Mouse (Mus musculus) T-helper 2 cell (primary cell): ENCODE results near the gene Cnot11.

ENCODE experiments used
- in situ Hi-C: fragments of 300-600 bp; cut with MboI, MseI; formaldehyde crosslinking; loops from one replicate; pipeline ENCODE4 v1.15.1; 2025; ENCODE audit warnings: high pct_unique_total_duplicates

Cnot11 gene

DNA sequence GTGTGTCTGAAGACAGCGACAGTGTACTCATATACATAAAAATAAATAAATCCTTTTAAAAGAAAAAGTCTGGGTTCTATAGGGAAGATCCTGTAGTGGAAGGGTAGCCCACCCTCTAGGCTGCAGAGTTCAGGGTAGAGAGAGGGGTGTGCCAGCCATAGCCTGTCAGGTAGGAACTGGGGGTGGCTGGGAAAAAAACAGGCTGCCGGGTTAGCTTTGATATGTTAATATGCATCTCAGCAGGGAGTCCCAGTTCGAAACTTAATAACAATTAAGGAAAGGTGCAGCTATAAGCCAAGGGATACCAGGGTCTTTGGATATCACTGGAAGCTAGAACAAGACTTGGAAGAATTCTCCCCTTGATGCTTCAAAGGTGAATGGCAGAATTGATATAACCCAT, 875 bp upstream of the Cnot11 start:
- in situ Hi-C loops, result no loop called here

DNA sequence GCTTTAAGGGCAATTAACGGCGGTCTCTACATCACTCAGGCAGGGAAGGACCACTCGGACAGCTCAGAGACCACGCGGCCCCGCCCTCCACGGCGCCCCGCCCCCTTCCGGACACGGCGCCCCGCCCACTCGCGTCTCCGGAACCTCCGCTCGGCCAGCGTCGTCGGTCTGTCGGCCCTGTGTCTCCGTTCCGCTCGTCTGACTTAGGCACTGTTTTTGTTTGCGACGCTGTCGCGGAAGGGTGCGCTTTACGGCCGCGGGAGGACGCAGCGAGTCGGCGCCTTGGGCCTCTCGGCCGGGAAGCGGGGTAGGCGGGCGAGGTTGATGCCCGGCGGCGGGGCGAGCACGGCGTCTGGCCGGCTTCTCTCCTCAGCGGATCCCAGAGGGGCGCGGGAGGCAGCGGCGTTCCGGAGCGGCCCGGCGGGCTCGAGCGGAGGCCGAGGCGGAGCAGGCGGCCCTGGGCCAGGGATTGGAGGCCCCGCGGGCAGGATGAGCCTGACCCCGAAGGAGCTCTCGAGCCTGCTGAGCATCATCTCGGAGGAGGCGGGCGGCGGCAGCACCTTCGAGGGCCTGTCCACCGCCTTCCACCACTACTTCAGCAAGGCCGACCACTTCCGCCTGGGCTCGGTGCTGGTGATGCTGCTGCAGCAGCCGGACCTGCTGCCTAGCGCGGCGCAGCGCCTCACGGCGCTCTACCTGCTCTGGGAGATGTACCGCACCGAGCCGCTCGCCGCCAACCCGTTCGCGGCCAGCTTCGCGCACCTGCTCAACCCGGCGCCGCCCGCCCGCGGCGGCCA, 921 bp downstream of the Cnot11 start:
- in situ Hi-C loops, result loop anchor here (5.0 kb wide), 1 partner anchor 37 kb away; no protein-coding TSS in a partner anchor

DNA sequence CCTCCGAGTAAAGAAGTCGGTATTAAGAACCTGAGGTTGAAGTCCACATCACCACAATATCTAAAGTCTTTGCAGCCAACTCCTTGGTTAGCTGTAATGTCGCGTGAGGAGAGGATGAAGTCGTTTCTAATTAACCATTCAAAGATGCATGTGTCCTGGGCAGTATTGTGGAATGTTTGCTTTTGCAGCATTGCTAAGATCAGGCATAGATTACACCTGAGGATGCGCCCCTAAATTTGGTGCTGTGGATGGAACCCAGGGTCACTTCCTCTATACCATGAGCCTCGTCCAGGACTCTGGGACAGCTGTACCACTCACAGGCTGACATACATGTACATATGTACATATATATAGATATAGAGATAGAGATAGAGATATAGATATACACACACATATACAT, 1.9 kb downstream of the Cnot11 start:
- in situ Hi-C loops, result loop anchor here (5.0 kb wide), 1 partner anchor 36 kb away; no protein-coding TSS in a partner anchor

DNA sequence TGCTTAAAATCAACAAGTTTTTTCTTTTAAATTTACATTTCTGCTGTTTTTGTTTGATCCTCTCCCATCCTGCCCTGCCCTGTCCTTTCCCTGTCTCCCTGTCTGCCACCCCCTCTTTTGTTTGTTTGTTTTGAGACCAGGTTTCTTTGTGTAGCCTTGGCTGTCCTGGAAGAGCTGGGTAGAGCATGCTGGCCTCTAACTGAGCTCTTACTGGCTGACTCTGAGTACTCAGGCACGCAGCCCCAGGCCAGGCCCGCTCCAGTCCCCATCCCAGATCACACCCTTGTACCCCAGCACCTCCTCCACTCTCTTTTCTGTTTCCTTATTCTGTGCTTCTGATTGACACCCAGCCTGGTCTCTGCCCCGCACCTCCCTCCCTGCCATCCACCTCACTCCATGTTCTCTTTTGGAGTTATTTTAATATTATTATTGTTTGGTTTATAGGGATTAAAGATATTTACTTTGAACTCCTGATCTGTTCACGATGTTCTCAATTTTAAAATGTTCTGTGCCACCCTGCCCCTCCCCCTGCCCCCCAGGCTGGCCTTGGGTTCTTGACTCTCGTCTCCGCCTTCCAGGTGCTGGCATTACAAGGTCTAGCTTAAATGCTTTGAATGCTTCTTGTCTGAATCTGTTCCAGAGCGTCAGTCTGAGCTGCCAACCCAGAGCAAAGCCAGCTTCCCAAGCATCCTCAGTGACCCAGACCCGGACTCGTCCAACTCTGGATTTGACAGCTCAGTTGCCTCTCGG, 3.0 kb downstream of the Cnot11 start:
- in situ Hi-C loops, result loop anchor here (5.0 kb wide), 1 partner anchor 34 kb away; no protein-coding TSS in a partner anchor

DNA sequence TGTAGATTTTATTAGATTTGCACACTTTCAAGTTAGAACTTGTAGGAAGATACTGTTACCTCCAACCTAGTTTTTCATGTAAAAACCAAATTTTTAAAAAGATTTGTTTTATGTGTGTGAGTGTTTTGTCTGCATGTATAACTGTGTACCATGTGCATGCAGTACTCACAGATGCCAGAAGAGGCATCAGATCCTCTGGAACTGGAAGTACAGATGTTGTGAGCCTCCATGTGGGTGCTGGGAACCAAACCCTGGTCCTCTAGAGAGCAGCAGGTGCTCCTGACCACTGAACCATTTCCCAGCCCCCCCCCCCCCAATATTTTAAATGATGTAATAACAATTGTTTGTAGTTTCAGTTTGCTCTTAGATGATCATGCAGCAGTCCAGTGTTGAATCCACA, 5.8 kb downstream of the Cnot11 start:
- in situ Hi-C loops, result no loop called here

DNA sequence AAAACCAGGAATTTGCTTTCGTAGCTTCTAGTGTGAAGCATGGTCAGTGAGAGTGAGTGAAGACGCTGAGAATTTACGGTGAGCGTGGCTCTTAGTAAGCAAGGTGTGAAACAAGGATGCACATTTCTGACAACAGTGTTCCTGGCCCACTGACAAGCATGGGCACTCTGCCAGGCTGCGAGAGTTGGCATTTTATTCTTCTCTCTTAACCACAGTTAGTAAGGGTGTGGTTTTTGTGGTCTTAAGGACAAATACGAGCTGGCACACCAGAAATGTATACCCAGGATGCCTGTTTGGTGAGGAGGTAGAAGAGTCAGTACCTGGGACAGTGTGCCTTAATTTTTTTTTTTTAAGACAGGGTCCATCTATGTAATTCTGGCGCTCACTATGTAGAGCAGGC, 10.8 kb downstream of the Cnot11 start:
- in situ Hi-C loops, result no loop called here

DNA sequence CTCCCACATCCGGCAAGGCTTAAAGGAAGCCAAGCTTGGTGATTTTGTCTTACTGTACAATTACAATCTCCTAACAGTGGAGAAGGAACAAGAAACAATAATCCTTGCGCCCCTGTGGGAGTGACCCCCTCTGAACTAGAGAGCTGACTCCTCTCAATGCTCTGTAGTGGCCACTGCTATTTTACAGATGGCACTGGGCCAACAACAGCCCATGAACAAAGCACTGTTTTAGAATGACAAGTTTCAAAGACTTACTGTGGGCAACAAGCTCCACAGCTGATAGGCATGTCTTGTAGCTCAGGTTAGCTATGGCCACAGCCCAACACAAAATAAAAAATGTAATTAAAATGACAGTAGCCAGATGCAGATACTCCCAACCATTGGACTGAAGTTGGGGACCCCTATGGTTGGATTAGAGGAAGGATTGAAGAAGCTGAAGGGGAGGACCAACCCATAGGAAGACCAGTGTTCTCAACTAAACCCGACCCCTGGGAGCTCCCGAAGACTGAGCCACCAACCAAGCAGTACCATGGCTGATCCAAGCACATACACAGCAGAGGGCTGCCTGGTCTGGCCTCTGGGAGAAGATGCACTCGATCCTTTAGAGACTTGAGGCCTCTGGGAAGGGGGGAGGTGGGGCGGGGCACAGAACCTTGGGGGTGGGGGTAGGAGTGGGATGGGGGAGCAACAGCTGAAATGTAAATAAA, 11.5 kb downstream of the Cnot11 start:
- in situ Hi-C loops, result no loop called here

DNA sequence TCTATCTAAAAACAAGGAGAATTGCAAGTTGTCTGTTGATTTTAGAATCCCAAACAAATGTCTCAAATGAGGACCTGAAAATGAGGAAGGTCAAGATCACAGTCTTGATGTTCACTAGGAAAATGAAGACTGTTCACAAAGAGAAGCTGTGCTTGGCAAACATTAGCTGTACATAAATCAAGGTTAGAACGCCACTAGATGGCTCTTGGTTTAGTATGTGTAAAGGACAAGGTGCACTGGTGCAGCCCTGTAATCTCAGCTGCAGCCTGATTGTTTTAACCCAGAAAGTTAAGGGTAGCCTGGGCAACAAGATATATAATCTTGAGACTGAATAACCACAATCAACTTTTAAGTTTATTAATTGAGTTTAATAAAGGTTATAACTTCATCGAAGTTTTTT, 12.4 kb downstream of the Cnot11 start:
- in situ Hi-C loops, result no loop called here

DNA sequence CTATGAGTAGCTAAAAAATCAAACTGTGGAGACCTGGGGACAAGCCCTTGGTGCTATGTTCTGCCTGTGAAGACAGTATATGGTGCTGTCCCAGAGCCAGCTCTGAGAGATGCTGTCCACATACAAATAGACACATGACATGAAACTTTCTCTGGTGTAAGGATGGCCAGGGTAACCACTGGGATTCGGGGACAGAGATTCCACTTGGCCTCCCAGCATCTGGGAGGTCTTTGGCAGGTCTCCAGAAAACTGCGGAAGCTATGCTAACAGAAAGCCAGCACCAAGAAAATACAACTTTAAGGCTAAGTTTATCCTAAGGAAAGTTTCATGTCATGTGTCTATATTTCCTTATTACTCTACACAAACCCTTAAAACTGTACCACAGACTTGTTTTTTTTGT, 15.0 kb downstream of the Cnot11 start:
- in situ Hi-C loops, result loop anchor here (10.0 to 25.0 kb wide), 2 partner anchors 355 to 1438 kb away; partner anchors contain the start of gene Map4k4

DNA sequence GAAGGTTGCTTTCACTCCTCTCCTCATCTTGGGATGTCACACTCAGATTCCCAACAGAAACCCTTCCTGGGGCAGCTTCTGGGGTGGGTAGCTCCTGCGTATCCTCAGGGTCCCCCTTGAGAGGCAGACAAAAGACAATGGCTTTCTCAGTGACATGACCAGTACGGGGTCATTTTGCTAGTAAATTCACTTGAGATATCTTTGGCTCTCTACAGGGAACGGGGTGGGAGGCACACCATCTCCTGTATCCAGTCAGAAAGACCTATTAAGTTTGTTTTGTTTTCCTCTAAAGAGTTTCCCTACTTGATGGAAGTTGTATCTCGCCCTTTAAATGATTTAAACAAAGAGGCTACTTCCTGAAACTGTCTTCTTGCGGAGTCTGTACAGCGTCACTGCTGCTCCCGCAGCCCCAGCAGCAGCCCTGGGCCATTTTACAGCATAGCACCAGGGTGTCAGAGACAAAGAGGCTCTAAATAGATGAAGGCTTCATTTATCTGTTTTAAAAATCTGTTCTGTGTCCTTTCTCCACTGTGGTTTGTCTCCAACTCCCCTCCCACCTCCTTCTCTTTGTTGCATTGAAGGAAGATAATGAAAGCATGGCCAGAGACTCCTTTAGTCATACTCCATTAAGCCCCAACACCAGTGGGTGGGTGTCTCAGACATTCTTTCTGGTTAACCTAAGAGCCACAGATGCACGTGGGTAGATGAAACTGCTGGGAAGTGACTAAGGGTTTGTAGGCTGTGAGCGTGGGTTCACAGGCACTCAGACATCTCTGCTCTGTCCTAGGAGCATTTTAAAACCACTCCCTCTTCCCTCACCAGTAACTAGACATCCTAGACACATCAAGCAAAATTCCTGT, 21.0 kb downstream of the Cnot11 start:
- in situ Hi-C loops, result loop anchor here (10.0 to 25.0 kb wide), 2 partner anchors 349 to 1443 kb away; partner anchors contain the start of gene Map4k4

DNA sequence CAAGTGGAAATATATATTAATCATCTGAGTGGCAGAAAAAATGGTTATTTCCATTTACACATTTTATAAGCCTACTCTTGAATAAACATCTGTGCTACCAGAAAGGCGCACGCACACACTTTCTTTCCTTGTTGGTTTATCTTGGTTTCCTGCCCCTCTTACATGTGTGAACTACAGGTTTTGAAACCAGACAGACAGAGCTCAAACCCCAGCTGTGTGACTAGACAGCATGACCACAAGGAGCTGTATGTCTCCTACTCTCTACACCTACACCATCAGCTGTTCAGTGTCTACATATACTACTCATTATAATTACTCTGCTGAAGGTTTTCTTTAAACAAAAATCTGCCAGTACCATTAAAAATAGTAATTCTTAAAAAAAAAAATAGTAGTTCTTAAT, 24.2 kb downstream of the Cnot11 start:
- in situ Hi-C loops, result loop anchor here (10.0 to 25.0 kb wide), 2 partner anchors 346 to 1447 kb away; partner anchors contain the start of gene Map4k4

DNA sequence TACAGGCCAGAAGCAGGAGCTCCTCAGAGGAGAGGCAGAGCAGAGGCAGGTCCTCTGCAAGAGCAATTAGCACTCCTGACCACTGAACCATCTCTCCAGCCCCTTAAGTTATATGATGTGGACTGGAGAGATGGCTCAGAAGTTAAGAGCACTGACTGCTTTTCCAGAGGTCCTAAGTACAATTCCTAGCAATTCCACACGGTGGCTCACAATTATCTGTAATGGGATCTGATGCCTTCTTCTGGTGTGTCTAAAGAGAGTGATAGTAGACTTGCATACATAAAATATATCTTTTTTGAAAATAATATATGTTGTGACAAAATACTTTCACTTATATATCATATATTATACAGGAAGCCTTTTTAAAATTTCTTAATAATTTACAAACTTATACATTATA, 27.1 kb downstream of the Cnot11 start:
- in situ Hi-C loops, result loop anchor here (25.0 kb wide), 1 partner anchor 1450 kb away; no protein-coding TSS in a partner anchor

DNA sequence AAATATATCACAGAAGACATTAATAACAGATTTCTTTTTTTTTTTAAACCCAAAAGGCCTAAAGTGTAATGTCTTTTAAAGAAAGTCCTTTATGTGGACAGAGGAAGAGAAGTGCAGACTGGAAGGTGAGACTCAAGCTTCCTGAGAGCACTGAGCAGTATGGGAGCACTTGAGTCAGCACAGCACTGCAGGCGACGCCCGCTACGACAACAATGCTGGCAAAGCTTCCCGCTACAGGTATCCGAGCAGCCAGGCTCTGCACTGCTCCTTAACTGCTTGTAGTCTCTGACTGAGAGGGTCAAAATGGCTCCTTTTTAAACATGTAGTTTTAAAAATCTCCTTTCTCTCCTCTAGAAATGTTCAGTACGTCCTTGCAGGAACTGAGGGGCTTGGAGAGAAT, 28.4 kb downstream of the Cnot11 start:
- in situ Hi-C loops, result loop anchor here (25.0 kb wide), 1 partner anchor 1451 kb away; no protein-coding TSS in a partner anchor

DNA sequence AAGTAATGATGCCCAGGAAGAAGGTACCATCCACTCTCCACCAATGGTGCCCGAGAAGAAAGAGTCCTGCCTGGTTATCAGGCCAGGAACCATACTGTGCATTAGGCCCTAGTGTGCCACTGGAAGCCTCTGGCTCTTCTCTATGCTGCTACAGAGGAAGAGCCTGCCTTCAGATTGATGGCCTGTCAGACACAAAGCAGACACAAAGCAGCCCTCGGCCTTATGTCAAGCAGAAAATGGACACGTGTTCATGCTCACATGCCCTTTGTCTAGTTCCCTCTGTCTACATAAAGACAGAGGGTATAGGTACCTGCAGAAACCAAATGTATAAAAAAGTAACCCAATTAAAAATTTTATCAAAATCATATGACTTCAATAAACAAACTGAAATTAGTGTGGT, 29.8 kb downstream of the Cnot11 start:
- in situ Hi-C loops, result loop anchor here (25.0 kb wide), 1 partner anchor 1452 kb away; no protein-coding TSS in a partner anchor

DNA sequence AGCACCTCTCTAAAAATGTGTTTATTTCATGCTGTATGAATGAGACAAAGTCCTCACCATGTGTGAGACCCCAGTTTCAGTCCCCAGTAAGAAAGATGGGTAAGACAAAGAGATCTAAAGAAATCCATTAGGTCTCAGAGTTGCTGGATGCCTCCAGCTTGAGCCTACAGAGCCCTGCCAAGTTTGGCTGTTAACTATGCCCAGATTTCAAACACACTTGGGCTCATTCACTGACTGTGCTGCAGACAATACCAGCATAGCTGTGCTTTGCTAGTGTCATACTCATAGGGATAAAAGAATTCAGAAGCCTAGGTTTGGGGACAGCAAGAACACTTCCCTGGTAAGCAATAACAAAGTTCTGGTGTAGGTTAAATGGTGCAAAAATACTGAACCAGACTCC, 33.3 kb downstream of the Cnot11 start:
- in situ Hi-C loops, result loop anchor here (25.0 kb wide), 1 partner anchor 1456 kb away; no protein-coding TSS in a partner anchor

DNA sequence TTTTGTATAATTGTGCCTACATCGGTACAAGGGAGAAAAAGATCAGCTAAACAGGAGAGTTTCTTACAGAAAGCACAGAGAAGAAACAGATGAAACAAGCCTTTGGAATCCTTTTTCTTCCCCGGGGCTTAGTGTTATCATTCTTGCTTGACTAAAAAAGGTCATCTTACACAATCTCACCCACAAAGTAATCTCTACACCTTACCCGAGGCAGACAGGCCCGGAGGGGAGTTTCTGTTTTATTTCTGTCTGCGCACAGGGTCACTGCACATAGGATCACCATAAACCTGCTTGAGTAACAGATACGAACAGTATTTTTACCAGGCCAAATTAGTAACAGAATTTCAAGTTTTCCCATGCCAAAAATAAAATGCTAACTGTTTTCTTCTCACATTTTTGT, 36.9 kb downstream of the Cnot11 start:
- in situ Hi-C loops, result loop anchor here (5.0 to 25.0 kb wide), 2 partner anchors 34 to 1459 kb away; no protein-coding TSS in a partner anchor

DNA sequence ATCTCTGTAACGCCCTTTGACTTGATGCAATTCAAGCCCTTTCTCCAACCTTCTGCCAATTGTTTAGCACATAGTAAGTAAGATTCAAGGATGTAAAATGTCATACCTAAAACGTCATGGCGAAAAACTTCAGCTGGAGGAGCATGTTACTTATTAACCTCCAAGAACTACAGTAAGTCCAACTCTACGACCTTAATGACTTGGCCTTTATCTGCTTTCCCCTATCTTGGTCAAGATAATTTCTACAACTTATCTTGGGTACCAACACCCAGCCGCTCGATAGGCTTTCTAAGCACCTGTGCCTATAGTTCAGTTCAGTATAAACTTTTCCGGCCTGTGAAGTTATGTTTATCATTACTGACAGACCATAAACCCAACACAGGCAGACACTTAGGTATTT, 39.1 kb downstream of the Cnot11 start:
- in situ Hi-C loops, result loop anchor here (5.0 to 25.0 kb wide), 2 partner anchors 37 to 1462 kb away; no protein-coding TSS in a partner anchor

DNA sequence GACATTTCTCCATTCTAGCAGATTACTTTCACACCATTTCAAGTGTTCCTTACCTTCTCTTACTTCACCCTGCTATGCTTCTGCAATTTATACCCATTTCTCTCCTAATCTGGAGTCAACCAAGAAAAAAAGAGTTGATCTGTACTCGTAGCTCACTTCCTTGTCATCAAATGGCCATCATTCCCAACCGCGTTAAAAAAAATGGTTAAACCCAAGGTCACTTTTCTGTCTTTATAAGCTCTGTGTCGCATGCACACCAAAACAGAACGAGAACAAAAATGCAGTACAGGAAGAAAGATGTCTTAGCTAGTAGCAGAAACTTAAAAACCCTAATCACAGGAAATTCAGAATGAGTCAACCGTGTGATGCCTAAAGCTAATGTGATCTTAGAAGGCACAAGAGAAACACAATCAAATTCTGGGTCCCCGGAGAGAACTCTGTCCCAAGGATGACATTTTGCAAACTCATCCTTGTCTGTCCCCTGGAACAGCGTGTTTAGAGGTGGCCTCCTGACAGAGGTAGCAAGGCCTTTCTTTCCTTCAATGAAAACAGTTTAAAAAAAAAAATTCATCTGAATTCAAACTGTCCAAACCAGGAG, 41.1 kb downstream of the Cnot11 start:
- in situ Hi-C loops, result no loop called here

DNA sequence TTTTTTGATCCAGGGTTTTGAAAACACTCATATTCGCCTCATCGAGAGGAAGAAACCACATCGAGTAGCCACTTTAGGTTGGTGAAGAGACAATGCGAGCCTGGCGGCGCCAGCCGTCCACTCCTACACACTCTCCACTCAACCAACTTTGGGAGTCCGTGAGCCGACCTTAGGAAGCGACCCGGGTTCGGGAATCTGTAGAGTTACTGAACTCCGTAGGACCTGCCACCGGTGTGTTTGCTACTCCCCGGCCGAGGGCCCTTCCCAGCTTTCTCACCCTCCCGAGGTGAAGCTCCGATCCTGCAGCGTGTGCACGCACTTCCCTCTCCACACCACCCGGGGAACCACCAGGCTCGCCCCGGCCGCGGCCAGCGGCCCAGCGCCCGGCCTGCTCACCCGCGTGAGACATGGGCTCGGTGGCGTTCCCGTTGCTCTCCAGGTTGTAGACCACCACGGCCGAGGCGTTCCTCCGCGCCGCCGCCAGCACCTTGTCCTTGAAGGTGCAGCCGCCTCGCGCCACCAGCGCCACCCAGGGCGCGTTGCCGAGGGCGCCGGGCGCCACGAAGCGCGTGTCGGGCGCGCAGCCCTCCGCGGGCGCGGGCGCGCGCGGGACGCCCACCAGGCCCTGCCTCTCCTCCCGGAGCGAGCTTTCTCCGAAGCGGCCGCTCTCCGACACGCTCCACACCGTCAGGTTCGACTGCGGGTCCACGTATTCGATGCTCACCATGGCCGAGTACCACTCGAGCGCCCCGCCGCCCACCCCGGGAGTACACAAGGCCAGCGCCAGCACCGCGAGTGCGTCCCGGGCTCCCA, 41.8 kb downstream of the Cnot11 start:
- in situ Hi-C loops, result no loop called here
